Mouse (Mus musculus): ENCODE measurements around the gene Wnt1. TPM values are rescaled to one million over a fixed set of nuclear protein-coding genes. Genes with fewer than 3 reads are reported as not detected.
A peak's percentile ranks its signal among the peaks of the same experiment; 100 is the strongest.

Wnt1 gene
- polyA plus RNA-seq, 1 experiment from 2014 or later = 0.06 TPM

GRCm38 (mm10) chr15:98765929-98766328, 23.7 kb upstream of the Wnt1 start:
- Histone ChIP-seq H3K4me2 (no peak overlapping the region), H3K9ac (no peak overlapping the region)
- no peak for ATAC-seq (ENCODE audit: insufficient number of reproducible peaks, low FRiP score, low TSS enrichment, low read depth)

GRCm38 (mm10) chr15:98768259-98768658, 21.4 kb upstream of the Wnt1 start:
- no peak overlapping the region for H3K4me2 ChIP-seq
- H3K9ac ChIP-seq = no peak overlapping the region
- 0 out of 2 replicates have a peak overlapping the region, but pooled peaks have one; percentile 17 for H3K27ac ChIP-seq
- H3K9me3 ChIP-seq = no peaks in the 10 kb centered on the region
- no peak overlapping the region for H3K4me3 ChIP-seq
- no peaks in the 10 kb centered on the region for H3K36me3 ChIP-seq
- H3K27me3 ChIP-seq = peaks cover 59% of the 10 kb centered on the region
- peak; percentile 66; the same call in 1 of the 2 replicates for ATAC-seq (ENCODE audit: insufficient number of reproducible peaks, low FRiP score, low TSS enrichment, low read depth)
- H3K4me1 ChIP-seq = peaks cover 22% of the 10 kb centered on the region
- WGBS = 19% methylated on average over 5 of the region's 5 CpGs

More at GRCm38 (mm10) chr15:98765929-98766328, 23.7 kb upstream of the Wnt1 start:
- peaks cover 37% of the 10 kb centered on the region for H3K27me3 ChIP-seq
- H3K4me1 ChIP-seq = peaks cover 26% of the 10 kb centered on the region
- no peaks in the 10 kb centered on the region for H3K9me3 ChIP-seq
- 0 out of 2 replicates have a peak, but pooled peaks cover 3% of the 10 kb centered on the region for H3K36me3 ChIP-seq
- no peak overlapping the region for H3K4me3 ChIP-seq
- 60% methylated on average over 4 of the region's 4 CpGs for WGBS
- no peak overlapping the region for H3K27ac ChIP-seq

- 0 out of 2 replicates have a peak overlapping the region, but pooled peaks have one; percentile 10 for H3K9ac ChIP-seq
- no peak overlapping the region for H3K27ac ChIP-seq
- no peaks in the 10 kb centered on the region for H3K9me3 ChIP-seq
- no peaks in the 10 kb centered on the region for H3K36me3 ChIP-seq
- peak overlapping the region; percentile 32 for H3K4me3 ChIP-seq
- ATAC-seq (ENCODE audit: insufficient number of reproducible peaks, low FRiP score, low TSS enrichment, low read depth) = no peak
- H3K4me2 ChIP-seq = peak overlapping the region; percentile 52
- H3K27me3 ChIP-seq = peaks cover 80% of the 10 kb centered on the region
- H3K4me1 ChIP-seq = peaks cover 37% of the 10 kb centered on the region
- WGBS = 14% methylated on average over 12 of the region's 12 CpGs
Measured at GRCm38 (mm10) chr15:98771813-98772425, 17.7 kb upstream of the Wnt1 start.

GRCm38 (mm10) chr15:98772511-98773211, 17.0 kb upstream of the Wnt1 start:
- no peaks in the 10 kb centered on the region for H3K36me3 ChIP-seq
- WGBS = 6% methylated on average over 36 of the region's 36 CpGs
- H3K27me3 ChIP-seq = peaks cover 88% of the 10 kb centered on the region
- no peaks in the 10 kb centered on the region for H3K9me3 ChIP-seq
- peaks cover 45% of the 10 kb centered on the region for H3K4me1 ChIP-seq
- H3K27ac ChIP-seq = no peak overlapping the region
- 0 out of 2 replicates have a peak overlapping the region, but pooled peaks have one; percentile 10 for H3K9ac ChIP-seq
- peak overlapping the region; percentile 32 for H3K4me3 ChIP-seq
- no peak for ATAC-seq (ENCODE audit: insufficient number of reproducible peaks, low FRiP score, low TSS enrichment, low read depth)
- peak overlapping the region; percentile 52 for H3K4me2 ChIP-seq

- 15% methylated on average over 15 of the region's 15 CpGs for WGBS
- H3K9ac ChIP-seq = no peak overlapping the region
- H3K9me3 ChIP-seq = no peaks in the 10 kb centered on the region
- H3K27me3 ChIP-seq = peaks cover 97% of the 10 kb centered on the region
- H3K4me2 ChIP-seq = no peak overlapping the region
- H3K4me1 ChIP-seq = peaks cover 53% of the 10 kb centered on the region
- H3K4me3 ChIP-seq = no peak overlapping the region
- no peak overlapping the region for H3K27ac ChIP-seq
- no peaks in the 10 kb centered on the region for H3K36me3 ChIP-seq
- no peak for ATAC-seq (ENCODE audit: insufficient number of reproducible peaks, low FRiP score, low TSS enrichment, low read depth)
Measured at GRCm38 (mm10) chr15:98774096-98774495, 15.6 kb upstream of the Wnt1 start.

- peaks cover 60% of the 10 kb centered on the region for H3K4me1 ChIP-seq
- H3K27ac ChIP-seq = 0 out of 2 replicates have a peak overlapping the region, but pooled peaks have one; percentile 27
- H3K4me3 ChIP-seq = peak overlapping the region; percentile 37
- no peaks in the 10 kb centered on the region for H3K9me3 ChIP-seq
- no peaks in the 10 kb centered on the region for H3K36me3 ChIP-seq
- peak overlapping the region; percentile 49 for H3K4me2 ChIP-seq
- no peak overlapping the region for H3K9ac ChIP-seq
- WGBS = 3% methylated on average over 5 of the region's 5 CpGs
- H3K27me3 ChIP-seq = peaks cover 98% of the 10 kb centered on the region
- no peak for ATAC-seq (ENCODE audit: insufficient number of reproducible peaks, low FRiP score, low TSS enrichment, low read depth)
Measured at GRCm38 (mm10) chr15:98775533-98775932, 14.1 kb upstream of the Wnt1 start.

GRCm38 (mm10) chr15:98776280-98777004, 13.2 kb upstream of the Wnt1 start:
- peak overlapping the region; percentile 75 for H3K27ac ChIP-seq

GRCm38 (mm10) chr15:98777005-98777616, 12.5 kb upstream of the Wnt1 start:
- peak overlapping the region; percentile 49 for H3K4me2 ChIP-seq
- WGBS = 4% methylated on average over 19 of the region's 19 CpGs
- peaks cover 64% of the 10 kb centered on the region for H3K4me1 ChIP-seq
- H3K27me3 ChIP-seq = peaks cover 100% of the 10 kb centered on the region
- peak overlapping the region; percentile 75 for H3K27ac ChIP-seq
- peak overlapping the region; percentile 17; the same call in 1 of the 2 replicates for H3K9ac ChIP-seq
- no peaks in the 10 kb centered on the region for H3K9me3 ChIP-seq
- peak overlapping the region; percentile 37 for H3K4me3 ChIP-seq
- no peaks in the 10 kb centered on the region for H3K36me3 ChIP-seq
- ATAC-seq (ENCODE audit: insufficient number of reproducible peaks, low FRiP score, low TSS enrichment, low read depth) = no peak

More at GRCm38 (mm10) chr15:98776280-98777004, 13.2 kb upstream of the Wnt1 start:
- 0 out of 2 replicates have a peak overlapping the region, but pooled peaks have one; percentile 17 for H3K9ac ChIP-seq
- peak overlapping the region; percentile 37 for H3K4me3 ChIP-seq
- H3K4me2 ChIP-seq = peak overlapping the region; percentile 49
- peaks cover 99% of the 10 kb centered on the region for H3K27me3 ChIP-seq
- ATAC-seq (ENCODE audit: insufficient number of reproducible peaks, low FRiP score, low TSS enrichment, low read depth) = 0 out of 2 replicates have a peak, but pooled peaks have one; percentile 25
- no peaks in the 10 kb centered on the region for H3K36me3 ChIP-seq
- H3K9me3 ChIP-seq = no peaks in the 10 kb centered on the region
- 1% methylated on average over 62 of the region's 62 CpGs for WGBS
- H3K4me1 ChIP-seq = peaks cover 64% of the 10 kb centered on the region

- ATAC-seq (ENCODE audit: insufficient number of reproducible peaks, low FRiP score, low TSS enrichment, low read depth) = no peak
- WGBS = under 1% methylated on average over 24 of the region's 33 CpGs
- Histone ChIP-seq H3K36me3 (no peaks in the 10 kb centered on the region), H3K9ac (peak within 1 kb of the TSS; percentile 17; the same call in 1 of the 2 replicates), H3K4me2 (peak within 1 kb of the TSS; percentile 49), H3K4me3 (peak within 1 kb of the TSS; percentile 37), H3K27ac (peak within 1 kb of the TSS; percentile 75), H3K9me3 (no peaks in the 10 kb centered on the region), H3K27me3 (peaks cover 97% of the 10 kb centered on the region), H3K4me1 (peaks cover 58% of the 10 kb centered on the region)
Measured at GRCm38 (mm10) chr15:98777762-98778161, 11.9 kb upstream of the Wnt1 start, which contains the start of gene Wnt10b. Gene Wnt10b (minus strand): TSS chr15:98778150.

GRCm38 (mm10) chr15:98778191-98778770, 11.4 kb upstream of the Wnt1 start:
- Histone ChIP-seq H3K9me3 (no peaks in the 10 kb centered on the region), H3K27me3 (peaks cover 92% of the 10 kb centered on the region), H3K9ac (no peak overlapping the region), H3K36me3 (no peaks in the 10 kb centered on the region), H3K4me1 (peaks cover 53% of the 10 kb centered on the region), H3K27ac (no peak overlapping the region), H3K4me3 (peak overlapping the region; percentile 37), H3K4me2 (peak overlapping the region; percentile 49)
- ATAC-seq (ENCODE audit: insufficient number of reproducible peaks, low FRiP score, low TSS enrichment, low read depth) = no peak
- 2% methylated on average over 25 of the region's 25 CpGs for WGBS

- Histone ChIP-seq H3K4me2 (peak overlapping the region; percentile 49), H3K27ac (no peak overlapping the region), H3K4me3 (no peak overlapping the region), H3K27me3 (peaks cover 86% of the 10 kb centered on the region), H3K9me3 (no peaks in the 10 kb centered on the region), H3K4me1 (peaks cover 52% of the 10 kb centered on the region), H3K9ac (no peak overlapping the region), H3K36me3 (no peaks in the 10 kb centered on the region)
- no peak for ATAC-seq (ENCODE audit: insufficient number of reproducible peaks, low FRiP score, low TSS enrichment, low read depth)
- 4% methylated on average over 11 of the region's 11 CpGs for WGBS
Measured at GRCm38 (mm10) chr15:98778806-98779205, 10.9 kb upstream of the Wnt1 start.

All from limb, embryonic 15.5 days (tissue).